In genomic region chr6:53806591-53807023, GRCm38 (mm10) we compare ENCODE assay signal across 12 mouse cellular contexts. TPM values are rescaled to one million over a fixed set of nuclear protein-coding genes. Genes with fewer than 3 reads are reported as not detected.
DNase-seq lines count a peak whose midpoint lies in the region; ATAC-seq lines count a peak whose summit lies in the region.
"Had no signal": no experiment of that assay in that cellular context is flagged by ENCODE, and none has a peak within 500 bp of the region (broad histone marks: within the 10 kb centered on the region; RNA-seq: fewer than 3 reads in every experiment).

No protein-coding gene starts in this region.

- no peaks in the 10 kb centered on the region; the same call in 1 of the 2 replicates for H3K27me3 ChIP-seq in hindbrain, embryonic 12.5 days
- H3K27me3 ChIP-seq in hindbrain, embryonic 16.5 days (replicated peaks; ENCODE audit: control insufficient read depth, insufficient read depth, low read length): no peaks in the 10 kb centered on the region
- H3K27me3 ChIP-seq in kidney, embryonic 16.5 days (ENCODE audit: insufficient read depth, low read length): no peaks in the 10 kb centered on the region
- H3K27me3 ChIP-seq: CH12.LX; heart, embryonic 12.5 days had no signal

- no peaks in the 10 kb centered on the region for H3K36me3 ChIP-seq in hindbrain, embryonic 12.5 days
- H3K36me3 ChIP-seq in hindbrain, embryonic 16.5 days (ENCODE audit: control insufficient read depth, insufficient read depth, low read length): no peaks in the 10 kb centered on the region
- no peaks in the 10 kb centered on the region for H3K36me3 ChIP-seq in kidney, embryonic 16.5 days (ENCODE audit: insufficient read depth, low read length)
- H3K36me3 ChIP-seq: heart, embryonic 12.5 days; midbrain, embryonic 10.5 days had no signal

- H3K4me1 ChIP-seq in hindbrain, embryonic 12.5 days: peaks cover 15% of the 10 kb centered on the region
- peaks cover 3% of the 10 kb centered on the region; the same call in 1 of the 2 replicates for H3K4me1 ChIP-seq in hindbrain, embryonic 16.5 days (ENCODE audit: control insufficient read depth, insufficient read depth, low read depth, low read length)
- H3K4me1 ChIP-seq in kidney, embryonic 16.5 days (ENCODE audit: insufficient read depth, low read length): peaks cover 34% of the 10 kb centered on the region

- 31% methylated on average over 8 of the region's 8 CpGs for WGBS in hindbrain, embryonic 12.5 days
- WGBS in hindbrain, embryonic 16.5 days: 32% methylated on average over 8 of the region's 8 CpGs
- WGBS in kidney, embryonic 16.5 days: 16% methylated on average over 8 of the region's 8 CpGs

- peak; percentile 84 for DNase-seq in testis, postnatal 14 days (ENCODE audit: low spot score)
- no peak for DNase-seq in testis, postnatal 10 days (ENCODE audit: low spot score)
- DNase-seq in right cerebral cortex, adult 18-20 months: no peak
- no peak for DNase-seq in frontal cortex, postnatal 10 days (ENCODE audit: low spot score in 2 of 2)
- DNase-seq: layer of hippocampus, postnatal 36 days had no signal

- H3K4me3 ChIP-seq in hindbrain, embryonic 12.5 days: no peak overlapping the region
- H3K4me3 ChIP-seq in hindbrain, embryonic 16.5 days (ENCODE audit: low read length): no peak overlapping the region
- no peak overlapping the region for H3K4me3 ChIP-seq in kidney, embryonic 16.5 days (ENCODE audit: low read length)
- H3K4me3 ChIP-seq: heart, embryonic 12.5 days; midbrain, embryonic 10.5 days had no signal

- ATAC-seq in hindbrain, embryonic 12.5 days (ENCODE audit: low FRiP score): no peak
- no peak for ATAC-seq in hindbrain, embryonic 16.5 days
- peak; percentile 69 for ATAC-seq in kidney, embryonic 16.5 days (ENCODE audit: low FRiP score, low TSS enrichment)
- ATAC-seq: inflammation-experienced regulatory T-cells, adult 6 months had no signal

- no peaks in the 10 kb centered on the region for H3K9me3 ChIP-seq in hindbrain, embryonic 12.5 days (replicated peaks)
- no peaks in the 10 kb centered on the region for H3K9me3 ChIP-seq in hindbrain, embryonic 16.5 days (ENCODE audit: control insufficient read depth, low read length)
- no peaks in the 10 kb centered on the region for H3K9me3 ChIP-seq in kidney, embryonic 16.5 days (ENCODE audit: low read length)
- H3K9me3 ChIP-seq: heart, embryonic 12.5 days; midbrain, embryonic 10.5 days had no signal

- H3K4me2 ChIP-seq in hindbrain, embryonic 12.5 days (replicated peaks): no peak overlapping the region
- H3K4me2 ChIP-seq in hindbrain, embryonic 16.5 days (ENCODE audit: low read length): no peak overlapping the region
- H3K4me2 ChIP-seq in kidney, embryonic 16.5 days (replicated peaks; ENCODE audit: low read depth, low read length): 0 out of 2 replicates have a peak overlapping the region, but pooled peaks have one; percentile 2
- H3K4me2 ChIP-seq: heart, embryonic 12.5 days had no signal

- H3K9ac ChIP-seq in hindbrain, embryonic 12.5 days: no peak overlapping the region
- no peak overlapping the region for H3K9ac ChIP-seq in hindbrain, embryonic 16.5 days (ENCODE audit: low read depth, low read length)
- 0 out of 2 replicates have a peak overlapping the region, but pooled peaks have one; percentile 12 for H3K9ac ChIP-seq in kidney, embryonic 16.5 days (replicated peaks; ENCODE audit: low read length)
- H3K9ac ChIP-seq: heart, embryonic 12.5 days had no signal

- peak overlapping the region; percentile 49; the same call in 1 of the 2 replicates for H3K27ac ChIP-seq in hindbrain, embryonic 12.5 days
- no peak overlapping the region for H3K27ac ChIP-seq in hindbrain, embryonic 16.5 days (ENCODE audit: low read depth, low read length)
- H3K27ac ChIP-seq in kidney, embryonic 16.5 days (ENCODE audit: low read length): peak overlapping the region; percentile 67; the same call in 1 of the 2 replicates
- H3K27ac ChIP-seq: midbrain, embryonic 10.5 days had no signal

RNA-seq across cellular contexts. Expression of gene Tril, which starts 14.0 kb away (rescaled TPM):
- polyA plus RNA-seq in hindbrain, embryonic 12.5 days (2016; fragmentation: Nextera tagmentation; extraction: Ambion mirVana): 38.8 and 46.5 TPM in 2 replicates
- 21.4 and 21.7 TPM in 2 replicates for polyA plus RNA-seq in hindbrain, embryonic 16.5 days (2015; fragmentation: Nextera tagmentation; extraction: Ambion mirVana)
- polyA plus RNA-seq in kidney, embryonic 16.5 days (2015; fragmentation: Nextera tagmentation; extraction: Ambion mirVana): 83.7 and 86.5 TPM in 2 replicates
- polyA plus RNA-seq: inflammation-experienced regulatory T-cells, adult 6 months had no signal
